Mouse (Mus musculus) liver, embryonic 11.5 days (tissue): ENCODE measurements around the gene Tasp1. TPM values are rescaled to one million over a fixed set of nuclear protein-coding genes. Genes with fewer than 3 reads are reported as not detected.
A peak's percentile ranks its signal among the peaks of the same experiment; 100 is the strongest.

ENCODE experiments used
- ATAC-seq: fragments of 200-750 bp; cut with Nextera tagmentation; replicated peaks from 2 replicates; pipeline ENCODE4 v1.8.0; 2017; ENCODE audit warnings: moderate number of reproducible peaks, mild to moderate bottlenecking, moderate TSS enrichment, moderate library complexity; ENCODE audit not compliant: low FRiP score
- DNase-seq: peaks from one replicate; pipeline ENCODE4 v3.0.0-alpha.2; 2017; ENCODE audit warnings: low spot score
- H3K27ac ChIP-seq: fragments of 300-500 bp; sonication (generic); 2 replicates; pipeline ENCODE4 v1.5.1; 2014; ENCODE audit warnings: mild to moderate bottlenecking, low read depth, low read length, control low read depth
- H3K27me3 ChIP-seq: fragments of 300-500 bp; sonication (generic); replicated peaks from 2 replicates; pipeline ENCODE4 v1.6.1; 2014; ENCODE audit warnings: low read length, mixed read lengths; ENCODE audit not compliant: control insufficient read depth, insufficient read depth
- H3K36me3 ChIP-seq: fragments of 300-500 bp; sonication (generic); 2 replicates; pipeline ENCODE4 v1.6.1; 2014; ENCODE audit warnings: mild to moderate bottlenecking, low read length, moderate library complexity, mixed read lengths; ENCODE audit not compliant: control insufficient read depth, insufficient read depth
- H3K4me1 ChIP-seq: fragments of 300-500 bp; sonication (generic); replicated peaks from 2 replicates; pipeline ENCODE4 v1.6.1; 2014; ENCODE audit warnings: low read length, mixed read lengths; ENCODE audit not compliant: control insufficient read depth, insufficient read depth
- H3K4me2 ChIP-seq: fragments of 300-500 bp; sonication (generic); 2 replicates; pipeline ENCODE4 v1.6.1; 2014; ENCODE audit warnings: mild to moderate bottlenecking, control low read depth, moderate library complexity
- H3K4me3 ChIP-seq: fragments of 300-500 bp; sonication (generic); 2 replicates; pipeline ENCODE4 v1.5.1; 2014; ENCODE audit warnings: low read depth, low read length, control low read depth
- H3K9ac ChIP-seq: fragments of 300-500 bp; sonication (generic); 2 replicates; pipeline ENCODE4 v1.6.1; 2014; ENCODE audit warnings: low read depth, low read length, control low read depth
- H3K9me3 ChIP-seq: fragments of 300-500 bp; sonication (generic); 2 replicates; pipeline ENCODE4 v1.6.1; 2016; ENCODE audit warnings: low read length, inconsistent platforms, mixed read lengths; ENCODE audit not compliant: control insufficient read depth
- WGBS: fragments of 180-500 bp; shearing (Covaris S2); extraction: QIAGEN DNeasy Blood & Tissue Kit; methylation state at CpG from one replicate; pipeline ENCODE4 v1.1.7; 2014; 5-methylcytosine and 5-hydroxymethylcytosine counted together
- polyA plus RNA-seq: library from polyadenylated mRNA; unstranded; fragments of >200 nt; fragmentation: Nextera tagmentation; extraction: Ambion mirVana; gene quantifications from 2 replicates; pipeline ENCODE4 v1.2.1, GENCODE M21; 2014

The Tasp1 gene
- polyA plus RNA-seq = 26.3 and 29.5 TPM in 2 replicates

- DNase-seq (peak; percentile 83), ATAC-seq (peak; percentile 100)
- Histone ChIP-seq H3K27ac (peak within 1 kb of the TSS; percentile 86), H3K9me3 (no peaks in the 10 kb centered on the region), H3K4me2 (peak within 1 kb of the TSS; percentile 76), H3K4me1 (peaks cover 6% of the 10 kb centered on the region), H3K9ac (peak within 1 kb of the TSS; percentile 94), H3K4me3 (peak within 1 kb of the TSS; percentile 91), H3K27me3 (no peaks in the 10 kb centered on the region), H3K36me3 (no peaks in the 10 kb centered on the region)
- 1% methylated on average over 68 of the region's 68 CpGs for WGBS
These were observed at the start of gene Tasp1 for GRCm38 (mm10) chr2:140066353-140067314. Gene Tasp1, minus strand, starts transcription at chr2:140066805.

GRCm38 (mm10) chr2:140113851-140114250 lies 47.2 kb upstream of the Tasp1 start:
- no peaks in the 10 kb centered on the region for H3K4me1 ChIP-seq
- H3K9me3 ChIP-seq = no peaks in the 10 kb centered on the region
- H3K27ac ChIP-seq = no peak overlapping the region
- no peaks in the 10 kb centered on the region for H3K27me3 ChIP-seq
- DNase-seq = no peak
- H3K4me2 ChIP-seq = no peak overlapping the region
- no peak overlapping the region for H3K9ac ChIP-seq
- WGBS = 82% methylated on average over 8 of the region's 8 CpGs
- no peak for ATAC-seq
- H3K36me3 ChIP-seq = no peaks in the 10 kb centered on the region
- H3K4me3 ChIP-seq = no peak overlapping the region

GRCm38 (mm10) chr2:140108945-140109344 lies 42.3 kb upstream of the Tasp1 start:
- H3K27ac ChIP-seq = no peak overlapping the region

GRCm38 (mm10) chr2:140107641-140108040 lies 41.0 kb upstream of the Tasp1 start:
- Histone ChIP-seq H3K9me3 (no peaks in the 10 kb centered on the region), H3K4me2 (no peak overlapping the region), H3K4me1 (no peaks in the 10 kb centered on the region), H3K4me3 (no peak overlapping the region), H3K27ac (no peak overlapping the region), H3K27me3 (no peaks in the 10 kb centered on the region), H3K36me3 (no peaks in the 10 kb centered on the region), H3K9ac (no peak overlapping the region)
- 84% methylated on average over 4 of the region's 4 CpGs for WGBS
- DNase-seq = no peak
- ATAC-seq = no peak

More at GRCm38 (mm10) chr2:140108945-140109344, 42.3 kb upstream of the Tasp1 start:
- no peak for ATAC-seq
- Histone ChIP-seq H3K9ac (no peak overlapping the region), H3K4me2 (no peak overlapping the region), H3K36me3 (no peaks in the 10 kb centered on the region), H3K4me3 (no peak overlapping the region), H3K9me3 (no peaks in the 10 kb centered on the region), H3K27me3 (no peaks in the 10 kb centered on the region), H3K4me1 (no peaks in the 10 kb centered on the region)
- DNase-seq = no peak
- 30% methylated on average over 1 of the region's 1 CpGs for WGBS

- Histone ChIP-seq H3K4me1 (no peaks in the 10 kb centered on the region), H3K27ac (no peak overlapping the region), H3K36me3 (no peaks in the 10 kb centered on the region), H3K27me3 (no peaks in the 10 kb centered on the region), H3K4me2 (no peak overlapping the region), H3K9ac (no peak overlapping the region), H3K9me3 (no peaks in the 10 kb centered on the region), H3K4me3 (no peak overlapping the region)
- 54% methylated on average over 3 of the region's 3 CpGs for whole genome bisulfite sequencing
- ATAC-seq (no peak), DNase-seq (no peak)
These were observed 38.3 kb upstream of the Tasp1 start for GRCm38 (mm10) chr2:140104951-140105350.

- no peak overlapping the region for H3K9ac ChIP-seq
- peaks cover 3% of the 10 kb centered on the region for H3K4me1 ChIP-seq
- no peaks in the 10 kb centered on the region for H3K27me3 ChIP-seq
- WGBS = 83% methylated on average over 3 of the region's 3 CpGs
- H3K9me3 ChIP-seq = no peaks in the 10 kb centered on the region
- no peak overlapping the region for H3K4me3 ChIP-seq
- DNase-seq = no peak
- H3K4me2 ChIP-seq = no peak overlapping the region
- H3K36me3 ChIP-seq = no peaks in the 10 kb centered on the region
- ATAC-seq = no peak
- H3K27ac ChIP-seq = no peak overlapping the region
These were observed 34.2 kb upstream of the Tasp1 start for GRCm38 (mm10) chr2:140100551-140101474.

GRCm38 (mm10) chr2:140099971-140100370 lies 33.4 kb upstream of the Tasp1 start:
- ATAC-seq (no peak), DNase-seq (no peak)

GRCm38 (mm10) chr2:140097131-140097591 lies 30.6 kb upstream of the Tasp1 start:
- peak overlapping the region; percentile 53; the same call in 1 of the 2 replicates for H3K27ac ChIP-seq
- peaks cover 3% of the 10 kb centered on the region for H3K4me1 ChIP-seq
- 49% methylated on average over 3 of the region's 3 CpGs for WGBS
- ATAC-seq (peak; percentile 99), DNase-seq (peak; percentile 53)
- no peak overlapping the region for H3K4me3 ChIP-seq
- no peaks in the 10 kb centered on the region for H3K9me3 ChIP-seq
- no peak overlapping the region for H3K9ac ChIP-seq
- peak overlapping the region; percentile 25; the same call in 1 of the 2 replicates for H3K4me2 ChIP-seq
- H3K36me3 ChIP-seq = no peaks in the 10 kb centered on the region
- no peaks in the 10 kb centered on the region for H3K27me3 ChIP-seq

More at GRCm38 (mm10) chr2:140099971-140100370, 33.4 kb upstream of the Tasp1 start:
- Histone ChIP-seq H3K36me3 (no peaks in the 10 kb centered on the region), H3K4me2 (no peak overlapping the region), H3K4me3 (no peak overlapping the region), H3K9ac (no peak overlapping the region), H3K9me3 (no peaks in the 10 kb centered on the region), H3K27me3 (no peaks in the 10 kb centered on the region), H3K4me1 (peaks cover 3% of the 10 kb centered on the region), H3K27ac (no peak overlapping the region)
- WGBS = 87% methylated on average over 3 of the region's 3 CpGs
